Mouse (Mus musculus): ENCODE data around the gene Ppp6r2.

Ppp6r2 gene

DNA sequence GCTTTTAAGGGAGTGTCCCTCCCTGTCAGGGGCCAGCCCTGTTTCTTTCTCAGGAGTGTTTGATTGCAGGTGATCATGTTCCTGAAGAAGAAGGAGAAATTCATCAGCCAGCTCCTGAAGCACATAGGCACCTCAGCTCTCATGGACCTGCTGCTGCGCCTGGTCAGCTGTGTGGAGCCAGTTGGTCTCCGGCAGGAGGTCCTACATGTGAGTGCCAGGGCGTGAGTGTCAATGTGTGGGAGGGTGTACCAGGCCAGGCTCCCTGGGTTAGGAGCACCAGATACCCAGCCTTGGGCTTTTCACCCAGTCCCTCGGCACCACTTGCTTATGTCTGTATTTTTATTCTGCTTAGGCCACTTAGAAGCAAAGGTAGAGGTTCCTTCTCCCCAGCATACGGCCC, 47.6 kb downstream of the Ppp6r2 start:
- DNase-seq (ENCODE audit: low read depth): no peak

DNA sequence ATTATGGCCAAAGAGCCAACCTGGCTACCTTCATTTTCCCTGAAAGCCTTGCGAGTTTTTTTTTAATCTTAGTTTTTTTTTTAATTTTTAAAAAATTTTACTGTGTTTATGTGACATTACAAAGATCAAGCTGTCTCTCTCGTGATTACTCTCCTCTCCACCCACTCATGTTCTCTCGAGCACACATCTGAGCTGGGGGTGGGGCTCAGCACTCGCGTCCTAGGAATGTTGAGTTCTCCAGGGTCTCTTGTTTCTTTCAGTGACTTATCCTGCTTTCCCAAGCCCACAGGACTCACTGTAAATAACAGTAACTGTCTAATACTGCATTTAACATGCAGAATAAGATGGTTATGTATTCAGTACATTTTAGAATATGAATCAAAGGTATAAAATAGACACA, 53.1 kb downstream of the Ppp6r2 start:
- no peak for DNase-seq (ENCODE audit: low read depth)

DNA sequence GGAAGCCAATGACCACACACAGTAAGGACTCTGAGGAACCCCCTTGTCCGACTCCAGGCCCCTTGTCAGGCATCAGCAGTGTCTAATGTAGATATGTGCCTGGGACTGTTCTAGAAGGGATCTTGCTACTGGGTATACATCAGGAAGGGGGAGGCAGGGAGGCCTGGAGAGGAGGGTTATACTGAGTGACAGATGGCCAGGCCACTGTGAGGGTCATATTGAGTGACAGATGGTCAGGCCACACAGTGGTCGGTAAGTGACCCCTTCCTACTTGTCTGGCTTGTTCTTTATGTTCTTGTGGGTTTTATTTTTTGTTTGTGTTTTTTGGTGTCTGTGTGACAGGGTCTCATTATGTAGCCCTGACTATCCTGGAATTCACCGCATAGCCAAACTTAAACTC, 64.1 kb downstream of the Ppp6r2 start:
- no peak for DNase-seq (ENCODE audit: low read depth)

DNA sequence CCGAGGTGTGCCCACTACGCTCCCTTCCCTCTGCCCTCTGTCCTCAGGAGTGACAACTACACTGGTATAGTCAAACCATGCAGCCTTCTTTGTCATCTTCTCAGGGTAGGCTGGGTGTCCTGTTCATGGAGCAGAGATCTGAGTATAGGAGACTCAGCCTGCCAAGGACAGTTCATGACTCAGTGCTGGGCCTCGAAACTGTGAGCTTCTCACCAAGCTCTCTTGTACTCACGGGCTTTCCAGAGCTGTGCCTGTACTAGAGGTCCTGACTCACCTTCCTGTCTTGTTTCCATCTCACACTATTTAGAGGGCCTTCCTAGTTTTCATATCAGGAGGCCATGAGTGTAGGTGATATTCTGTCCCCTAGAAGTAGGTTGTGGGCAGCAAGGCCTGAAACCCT, 66.0 kb downstream of the Ppp6r2 start:
- DNase-seq (ENCODE audit: low read depth): no peak

DNA sequence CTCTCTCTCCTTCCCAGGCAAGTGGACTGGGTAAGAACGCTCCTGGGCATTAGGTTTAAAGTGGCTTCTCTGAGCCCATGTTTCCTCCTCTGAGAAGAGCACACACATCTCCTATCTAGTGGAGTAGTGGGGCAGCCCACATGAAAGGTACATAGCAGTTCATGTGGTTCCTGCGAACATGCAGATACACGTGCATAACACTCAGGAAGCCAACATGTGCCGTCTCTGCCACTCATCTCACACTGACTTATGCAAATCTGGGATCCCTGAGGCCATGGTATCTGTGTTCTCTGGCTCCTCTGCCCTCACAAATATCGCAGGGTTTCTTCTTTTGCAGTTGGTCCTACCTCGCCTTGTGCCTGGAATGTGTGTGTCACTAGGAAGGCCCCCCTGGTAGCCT, 71.2 kb downstream of the Ppp6r2 start:
- DNase-seq (ENCODE audit: low read depth): peak; percentile 83

DNA sequence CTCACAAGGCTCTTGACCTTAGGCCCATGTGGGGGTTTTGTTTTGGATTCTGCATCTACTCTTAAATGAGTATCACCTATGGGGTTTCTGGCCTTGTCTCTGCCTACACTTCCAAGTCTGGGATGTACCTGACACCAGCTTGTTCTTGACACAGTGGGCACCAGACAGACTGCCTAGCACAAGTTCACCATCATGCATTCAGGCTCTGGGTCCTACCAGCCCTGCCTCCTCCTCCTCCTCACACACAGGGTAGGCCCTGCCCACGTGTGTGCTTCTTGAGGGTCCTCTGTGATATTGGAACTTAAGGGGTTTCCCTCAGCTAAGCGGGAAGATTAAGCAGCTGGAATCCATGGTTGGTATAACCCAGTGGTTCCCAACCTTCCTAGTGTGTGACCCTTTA, 72.7 kb downstream of the Ppp6r2 start:
- DNase-seq (ENCODE audit: low read depth): no peak

DNA sequence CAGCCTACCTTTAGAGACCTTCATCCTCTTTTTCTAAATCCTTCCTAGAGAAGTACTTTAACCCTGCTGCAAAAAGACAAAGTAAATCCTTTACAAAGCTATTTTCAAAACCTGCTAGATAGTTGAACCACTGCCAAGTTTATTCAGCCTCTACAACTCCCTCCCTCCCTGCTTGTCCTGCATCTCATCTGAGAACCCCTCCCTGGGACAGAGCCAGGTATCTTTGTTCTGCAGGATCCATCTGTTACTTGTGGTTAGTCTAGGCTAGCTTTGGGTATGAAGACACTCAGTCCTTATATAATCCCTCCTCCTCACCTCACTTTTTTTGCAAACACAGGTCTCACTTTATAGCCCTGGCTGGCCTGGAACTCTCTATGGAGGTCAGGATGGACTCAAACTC, 73.7 kb downstream of the Ppp6r2 start:
- no peak for DNase-seq (ENCODE audit: low read depth)

DNA sequence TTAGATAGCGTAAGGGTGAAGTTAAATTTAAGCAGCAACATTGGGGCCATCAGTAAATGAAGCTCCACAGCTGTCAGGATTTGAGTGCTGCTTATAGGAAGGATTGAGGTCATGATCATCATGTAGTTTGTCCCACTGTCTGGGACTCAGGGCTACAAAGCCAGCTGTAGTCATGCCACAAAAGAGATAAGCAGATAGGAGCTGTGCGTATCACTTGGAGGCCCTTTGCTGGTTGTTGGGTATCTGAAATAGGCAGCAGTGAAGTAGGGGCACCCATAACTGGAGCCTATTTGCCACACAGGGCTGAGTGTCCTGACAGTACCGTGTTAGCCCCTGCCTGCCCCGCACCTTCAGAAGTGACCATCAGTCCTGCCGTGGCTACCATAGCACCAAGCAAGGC, 74.1 kb downstream of the Ppp6r2 start:
- DNase-seq (ENCODE audit: low read depth): no peak

DNA sequence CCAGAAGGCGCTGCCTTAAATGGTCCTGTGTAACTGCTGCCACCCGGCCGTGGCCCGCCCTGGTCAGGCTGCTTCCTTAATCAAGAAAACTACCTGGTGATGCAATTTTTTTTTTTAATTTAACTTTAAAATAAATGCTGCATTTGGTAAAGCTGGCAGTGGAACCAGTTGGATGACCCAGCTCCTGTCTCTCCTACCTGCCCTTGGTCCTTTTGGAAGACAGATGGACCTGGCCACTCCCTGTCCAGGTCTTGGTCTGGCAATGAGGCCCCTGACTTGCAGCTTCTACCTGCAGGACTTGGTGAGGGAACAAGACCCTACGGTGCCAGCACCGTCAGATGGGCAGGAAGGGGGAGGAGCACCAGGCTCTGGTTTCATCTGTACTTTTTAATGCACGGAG, 74.8 kb downstream of the Ppp6r2 start:
- no peak for DNase-seq (ENCODE audit: low read depth)

DNA sequence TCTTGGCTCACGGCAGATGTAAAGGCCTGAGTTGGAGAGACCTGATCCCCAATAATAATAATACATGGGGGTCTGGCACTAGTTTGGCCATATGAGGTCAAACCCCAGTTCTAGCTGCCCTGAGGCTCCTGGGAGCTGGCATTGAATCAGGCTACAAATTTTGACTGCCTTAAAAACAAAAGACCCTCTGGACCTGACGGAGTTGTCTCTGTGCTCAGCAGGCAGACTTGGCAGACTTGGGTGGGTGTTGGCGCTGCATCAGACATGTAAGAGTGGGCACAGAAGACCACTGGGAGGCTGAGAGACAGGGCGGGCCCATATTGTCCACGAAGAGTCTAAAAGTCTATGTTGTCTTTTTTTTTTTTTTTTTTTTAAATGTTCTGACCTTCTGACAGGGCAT, 75.2 kb downstream of the Ppp6r2 start:
- no peak for DNase-seq (ENCODE audit: low read depth)

DNA sequence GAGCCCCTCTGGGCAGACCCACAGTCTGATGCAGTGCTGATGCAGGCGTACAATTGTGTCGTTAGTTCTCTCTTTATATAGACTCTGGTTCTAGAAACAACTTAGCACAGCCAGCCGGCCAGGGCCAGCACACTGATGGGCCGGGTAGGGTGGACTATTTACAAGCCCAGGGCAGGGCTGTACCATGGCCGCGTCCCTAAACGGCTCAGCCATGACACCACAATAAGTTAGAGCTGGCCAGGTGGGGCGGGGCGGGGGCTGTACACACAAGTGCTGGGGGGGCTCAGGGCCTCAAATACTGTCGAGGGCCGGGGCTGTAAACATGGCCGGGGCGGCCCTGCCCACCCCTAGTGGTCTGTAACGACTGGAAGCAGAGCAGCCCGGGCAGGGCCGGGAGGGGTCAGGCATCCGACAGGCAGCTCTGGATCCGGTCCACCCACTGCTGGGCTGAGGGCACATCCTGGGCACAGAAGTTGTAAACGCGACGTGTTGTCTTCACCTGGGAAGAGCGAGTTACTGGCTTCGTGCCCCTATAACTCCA, 76.9 kb downstream of the Ppp6r2 start:
- no peak for DNase-seq (ENCODE audit: low read depth)

DNA sequence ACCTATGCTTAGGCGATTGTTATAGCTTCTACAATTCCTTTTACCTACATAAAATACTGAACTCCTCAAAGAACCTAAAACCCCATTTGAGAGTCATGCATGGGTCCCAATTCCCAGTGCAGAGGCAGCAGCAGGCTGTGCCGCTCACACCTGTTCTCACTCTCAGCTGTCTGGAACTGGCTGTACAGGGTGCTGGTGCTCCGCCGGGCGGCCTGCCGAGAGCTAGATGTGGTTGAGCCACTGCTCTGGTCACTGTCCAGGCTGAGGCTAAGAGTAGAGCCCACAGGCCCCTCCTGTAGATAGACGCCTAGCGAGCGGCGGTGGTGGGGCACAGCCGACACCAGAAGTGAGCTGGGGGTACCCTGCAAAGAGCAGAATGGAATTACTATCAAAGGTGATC, 78.1 kb downstream of the Ppp6r2 start:
- DNase-seq (ENCODE audit: low read depth): no peak

DNA sequence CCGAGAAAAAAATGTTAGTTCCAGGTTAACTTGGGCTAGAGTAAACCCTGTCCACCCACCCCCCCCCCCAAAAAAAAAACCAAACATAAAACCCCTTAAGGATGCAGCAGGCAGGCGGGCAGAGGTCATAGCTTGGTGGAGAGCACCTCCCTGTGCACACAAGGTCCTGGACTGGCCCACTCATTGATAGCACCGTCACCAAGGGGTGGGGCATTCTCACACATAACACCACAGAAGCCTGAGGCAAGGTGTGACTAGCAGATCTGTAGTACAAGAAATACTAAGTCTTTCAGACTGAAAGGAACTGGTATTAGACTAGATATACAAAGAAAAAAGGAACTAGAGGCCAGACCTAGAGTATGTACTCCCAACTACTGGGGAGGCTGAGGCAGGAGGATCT, 80.2 kb downstream of the Ppp6r2 start:
- no peak for DNase-seq (ENCODE audit: low read depth)

DNA sequence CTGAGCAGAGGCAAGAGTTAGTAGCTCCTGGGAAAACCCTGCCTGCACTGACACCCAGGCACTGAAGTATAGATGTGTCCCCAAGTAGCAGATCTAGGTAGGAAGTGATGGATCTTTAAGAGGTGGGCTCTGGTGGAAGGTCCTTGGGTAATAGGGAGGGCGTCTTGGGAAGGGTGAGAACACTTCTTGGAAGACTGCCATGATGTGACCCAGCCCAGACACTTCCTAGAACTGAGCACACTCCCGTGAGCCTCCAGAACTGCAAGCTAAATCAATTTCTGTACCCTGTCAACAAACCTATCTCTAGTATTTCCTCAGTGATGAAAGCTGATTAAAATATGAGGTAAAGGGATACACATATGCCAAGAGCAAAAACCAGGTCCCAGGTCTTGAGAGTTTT, 81.4 kb downstream of the Ppp6r2 start:
- no peak for DNase-seq (ENCODE audit: low read depth)

DNA sequence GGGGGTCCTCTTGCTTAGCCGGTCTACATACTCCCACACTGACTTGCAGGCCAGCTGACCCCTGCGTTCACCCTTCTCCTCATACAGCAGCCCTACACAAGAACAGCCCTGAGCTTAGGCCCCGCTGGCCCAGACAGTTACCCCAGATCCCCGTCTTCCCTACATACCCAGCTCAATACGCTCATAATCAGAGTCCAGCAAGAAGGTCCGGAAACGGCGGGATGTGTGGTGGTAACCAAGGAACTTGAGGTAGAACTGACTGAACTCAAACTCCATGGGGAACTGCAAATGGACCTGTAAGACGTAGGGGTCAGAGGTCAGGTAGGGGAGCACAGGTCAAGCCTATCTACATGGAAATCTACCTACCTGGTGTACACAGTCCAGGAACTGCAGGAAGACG, 82.4 kb downstream of the Ppp6r2 start:
- DNase-seq (ENCODE audit: low read depth): no peak

DNA sequence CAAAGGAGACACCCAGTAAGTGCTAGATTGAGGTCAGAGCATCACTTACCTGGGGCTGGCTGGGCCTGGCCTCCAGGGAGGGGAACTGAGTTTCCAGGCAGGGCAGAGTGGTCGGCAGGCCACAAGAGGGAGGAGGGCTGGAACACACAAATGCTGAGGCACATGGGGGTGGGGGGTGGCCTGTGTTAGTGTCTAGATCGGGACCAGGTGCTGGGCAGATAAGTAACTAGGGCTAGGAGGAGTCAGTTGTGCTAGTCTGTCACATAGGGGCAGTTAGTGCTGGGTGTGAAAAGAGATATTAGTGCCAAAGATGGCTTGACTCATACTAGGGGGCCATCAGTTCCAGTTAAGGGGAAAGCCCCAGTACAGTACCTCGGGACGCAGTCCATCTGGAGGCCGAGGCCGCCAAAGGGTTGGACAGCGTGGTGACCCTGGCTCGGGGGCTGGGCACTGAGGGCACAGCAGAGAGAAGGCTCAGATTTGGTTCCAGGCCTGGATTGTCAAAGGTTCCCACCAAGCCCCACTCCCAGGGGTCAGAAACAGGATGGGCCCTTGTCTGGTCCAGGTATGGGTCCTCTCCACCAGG, 84.3 kb downstream of the Ppp6r2 start:
- no peak for DNase-seq (ENCODE audit: low read depth)

DNA sequence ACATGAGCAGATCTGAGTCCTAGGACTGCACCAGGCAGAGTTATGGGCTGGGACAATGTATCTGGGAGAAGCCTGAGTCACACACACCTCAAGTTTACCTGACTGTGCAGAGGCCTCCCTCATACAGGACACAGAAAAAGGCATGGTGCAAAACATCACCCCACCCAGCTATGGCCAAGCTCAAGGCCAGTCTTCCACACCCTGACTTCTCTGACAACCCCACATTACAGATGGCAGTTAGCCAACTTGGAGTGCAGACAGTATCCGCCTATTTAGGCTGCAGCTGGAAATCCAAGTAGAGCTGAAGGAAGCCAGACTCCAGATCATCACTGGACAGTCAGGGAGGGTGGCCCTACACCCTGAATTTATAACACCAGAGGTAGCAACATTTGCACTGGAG, 85.1 kb downstream of the Ppp6r2 start:
- no peak for DNase-seq (ENCODE audit: low read depth)

DNA sequence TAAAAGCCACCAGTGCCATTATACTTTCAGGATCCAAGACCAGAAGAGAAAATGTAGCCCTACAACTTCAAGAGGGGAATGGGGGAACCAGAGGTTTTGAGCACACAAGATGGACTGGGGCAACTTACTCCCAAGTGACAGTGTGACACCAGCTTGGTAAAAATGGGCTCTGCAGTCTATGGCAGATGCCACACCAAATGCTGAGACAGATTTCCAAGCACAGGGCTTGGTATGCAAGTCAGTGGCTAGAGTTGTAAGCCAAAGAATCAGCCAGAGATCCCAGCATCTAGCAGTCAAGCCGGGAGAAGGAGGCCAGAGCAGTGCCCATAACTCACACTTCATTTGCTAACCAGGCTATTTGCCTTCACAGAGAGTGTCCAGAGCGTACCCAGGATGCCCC, 86.3 kb downstream of the Ppp6r2 start:
- DNase-seq (ENCODE audit: low read depth): no peak

DNA sequence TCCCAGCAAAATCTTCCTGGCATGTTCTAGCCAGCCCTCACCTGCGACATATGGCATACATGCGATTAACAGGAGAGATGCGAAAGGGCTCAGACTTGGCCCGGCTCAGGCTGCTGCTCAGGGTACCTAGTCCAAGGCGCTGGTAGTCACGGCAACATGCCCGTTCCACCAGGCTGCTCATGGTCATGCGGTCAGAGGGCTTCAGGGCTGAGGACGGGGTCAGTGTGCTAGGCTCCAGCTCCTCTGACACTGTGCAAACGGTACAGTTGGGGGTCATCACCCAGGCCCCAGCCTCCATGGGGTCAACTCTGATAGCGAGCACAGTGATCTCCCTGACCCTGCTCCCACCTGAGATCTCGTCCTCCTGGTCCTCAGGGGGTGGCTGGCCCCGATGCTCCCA, 88.8 kb downstream of the Ppp6r2 start:
- DNase-seq (ENCODE audit: low read depth): no peak

DNA sequence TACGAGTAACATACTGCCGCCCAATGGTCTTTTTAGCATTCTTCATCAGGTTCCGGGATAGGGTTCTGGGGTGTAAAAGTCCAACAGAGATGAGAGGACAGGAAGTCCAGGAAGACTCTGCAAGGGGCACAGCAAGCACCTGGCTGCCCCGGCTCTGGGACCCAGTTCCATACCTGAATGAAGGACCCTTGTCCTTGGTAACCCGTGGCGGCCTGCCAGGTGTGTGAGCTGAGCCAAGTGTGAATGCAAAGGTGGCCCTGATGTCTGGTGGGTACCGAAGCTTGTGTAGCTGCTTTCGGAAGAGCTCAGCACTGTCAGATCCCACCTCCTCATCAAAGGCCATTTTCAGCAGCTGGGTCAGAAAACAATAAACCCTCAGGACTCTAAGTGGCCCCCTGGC, 89.2 kb downstream of the Ppp6r2 start:
- DNase-seq (ENCODE audit: low read depth): no peak

DNA sequence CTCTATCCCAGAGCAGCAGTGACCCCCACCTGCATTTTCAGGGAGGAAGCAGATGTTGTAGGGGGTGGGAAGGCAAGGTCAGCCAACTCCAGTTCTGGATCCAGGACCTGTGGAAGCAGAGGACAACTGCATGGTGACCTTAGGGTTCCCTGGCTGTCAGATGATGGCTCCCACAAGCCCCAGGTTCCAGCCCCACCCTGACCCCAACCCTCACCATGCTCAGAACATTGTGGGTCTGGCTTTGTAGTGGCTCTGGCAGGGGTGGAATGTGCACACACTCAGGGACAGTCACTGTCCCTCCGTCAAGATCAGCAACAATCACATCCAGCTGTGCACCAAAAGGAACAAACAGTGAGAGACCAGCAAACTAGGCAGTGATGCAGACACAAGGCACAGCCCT, 94.6 kb downstream of the Ppp6r2 start:
- DNase-seq (ENCODE audit: low read depth): no peak

DNA sequence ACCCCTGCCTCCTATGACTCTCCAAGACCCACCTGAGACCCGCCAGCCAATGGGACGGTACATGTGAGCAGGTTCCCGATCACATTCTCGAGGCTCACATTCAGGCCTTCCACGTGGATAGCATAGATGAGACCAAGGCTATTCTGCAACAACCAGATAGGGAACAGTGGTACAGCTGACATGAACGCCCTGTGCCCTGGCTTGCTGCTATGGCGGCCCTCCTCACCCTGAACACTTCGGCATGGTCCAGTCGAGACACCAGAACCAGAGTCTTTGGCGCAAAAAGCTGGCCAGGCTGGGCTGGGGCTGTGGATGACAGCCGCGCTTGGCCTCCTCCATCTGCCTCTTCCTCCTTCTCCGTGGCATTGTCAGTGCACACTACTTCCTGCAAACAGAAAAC, 96.1 kb downstream of the Ppp6r2 start:
- no peak for DNase-seq (ENCODE audit: low read depth)

DNA sequence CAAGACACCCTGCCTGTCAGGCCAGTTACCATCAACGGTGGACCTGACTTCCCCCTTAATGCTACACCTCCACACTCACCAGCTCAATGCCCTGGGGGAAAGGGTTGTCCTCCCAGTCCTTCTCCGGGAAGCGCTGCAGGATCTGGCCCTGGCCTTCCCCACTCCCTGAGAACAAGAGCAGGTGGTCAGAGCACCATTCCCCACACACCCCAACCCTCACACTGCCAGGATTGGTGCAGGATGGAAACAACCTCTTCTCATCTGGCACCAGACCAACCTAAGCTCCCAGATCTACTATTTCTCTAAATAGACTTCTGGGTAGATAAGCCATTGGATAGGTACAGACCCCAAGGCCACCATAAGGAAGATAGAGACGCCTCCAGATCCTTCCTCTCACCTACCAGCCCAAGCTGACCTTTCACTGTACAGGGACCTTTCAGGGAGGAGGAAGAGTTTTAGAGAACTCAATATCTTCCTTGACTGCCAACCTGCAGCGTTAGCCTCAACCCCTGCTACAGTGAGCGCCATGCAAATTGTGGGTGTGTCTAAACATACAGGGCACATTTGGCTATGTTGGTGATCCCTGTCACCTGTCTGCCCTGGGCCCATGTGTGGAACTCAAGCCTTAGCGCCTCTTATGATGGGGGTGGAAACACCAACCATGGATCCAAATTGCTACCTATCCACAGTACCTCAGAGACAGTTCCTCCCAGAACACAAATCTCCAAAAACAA, 97.2 kb downstream of the Ppp6r2 start:
- no peak for DNase-seq (ENCODE audit: low read depth)

DNA sequence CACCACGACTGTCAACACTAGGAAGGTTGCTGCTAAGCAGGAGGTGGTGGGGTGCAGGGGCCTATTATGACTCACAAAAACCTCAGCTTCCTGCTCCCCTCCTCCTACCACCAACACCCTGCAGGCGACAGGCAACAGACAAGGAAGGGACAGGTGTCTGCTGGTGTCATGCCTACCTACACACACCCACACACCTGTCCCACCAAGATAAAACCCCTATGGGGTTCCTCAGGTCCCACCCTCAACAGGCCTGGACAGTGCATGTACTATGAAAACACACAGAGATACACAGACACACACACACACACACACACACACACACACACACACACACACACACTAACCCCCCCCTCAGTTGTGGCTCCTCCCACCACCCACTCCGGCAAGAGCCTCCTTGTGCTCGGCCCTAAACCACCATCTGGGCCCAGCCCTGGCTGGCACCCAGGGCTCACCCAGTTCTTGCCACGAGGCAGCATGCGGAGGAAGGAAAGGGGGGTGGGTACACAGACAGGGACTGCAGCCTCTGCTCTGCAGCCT, 98.7 kb downstream of the Ppp6r2 start:
- DNase-seq (ENCODE audit: low read depth): peak; percentile 89

All from naive thymus-derived CD4-positive, alpha-beta T cell, adult 2 months (primary cell).